Mouse (Mus musculus) midbrain, embryonic 13.5 days (tissue): ENCODE measurements around the gene Ccr10. TPM values are rescaled to one million over a fixed set of nuclear protein-coding genes. Genes with fewer than 3 reads are reported as not detected.
A peak's percentile ranks its signal among the peaks of the same experiment; 100 is the strongest.

Experiments
- ATAC-seq: fragments of 200-750 bp; cut with Nextera tagmentation; 2 replicates; pipeline ENCODE4 v1.8.0; 2017; ENCODE audit warnings: mild to moderate bottlenecking, moderate TSS enrichment, moderate library complexity
- H3K27ac ChIP-seq: fragments of 300-500 bp; sonication (generic); 2 replicates; pipeline ENCODE4 v1.5.1; 2015; ENCODE audit warnings: inconsistent platforms, mild to moderate bottlenecking, moderate library complexity
- H3K27me3 ChIP-seq: fragments of 300-500 bp; sonication (generic); 2 replicates; pipeline ENCODE4 v1.6.1; 2015; ENCODE audit warnings: mild to moderate bottlenecking, inconsistent platforms
- H3K36me3 ChIP-seq: fragments of 300-500 bp; sonication (generic); 2 replicates; pipeline ENCODE4 v1.6.1; 2015; ENCODE audit warnings: mild to moderate bottlenecking, inconsistent platforms
- H3K4me1 ChIP-seq: fragments of 300-500 bp; sonication (generic); replicated peaks from 2 replicates; pipeline ENCODE4 v1.6.1; 2015; ENCODE audit warnings: inconsistent platforms
- H3K4me2 ChIP-seq: fragments of 300-500 bp; sonication (generic); replicated peaks from 2 replicates; pipeline ENCODE4 v1.6.1; 2015; ENCODE audit warnings: moderate library complexity, mild to moderate bottlenecking, inconsistent platforms
- H3K4me3 ChIP-seq: fragments of 300-500 bp; sonication (generic); replicated peaks from 2 replicates; pipeline ENCODE4 v1.5.1; 2015; ENCODE audit warnings: mild to moderate bottlenecking, inconsistent platforms
- H3K9ac ChIP-seq: fragments of 300-500 bp; sonication (generic); replicated peaks from 2 replicates; pipeline ENCODE4 v1.6.1; 2015; ENCODE audit warnings: mild to moderate bottlenecking, inconsistent platforms
- H3K9me3 ChIP-seq: fragments of 300-500 bp; sonication (generic); 2 replicates; pipeline ENCODE4 v1.6.1; 2016; ENCODE audit warnings: mild to moderate bottlenecking, inconsistent platforms
- WGBS: fragments of 180-500 bp; shearing (Covaris S2); methylation state at CpG from one replicate; pipeline ENCODE4 v1.1.7; 2015; 5-methylcytosine and 5-hydroxymethylcytosine counted together
- polyA plus RNA-seq: library from polyadenylated mRNA; unstranded; fragments of >200 nt; fragmentation: Nextera tagmentation; extraction: Ambion mirVana; gene quantifications from 2 replicates; pipeline ENCODE4 v1.2.1, GENCODE M21; 2015

The Ccr10 gene
- polyA plus RNA-seq, 1 experiment from 2014 or later: 0.38 TPM

DNA sequence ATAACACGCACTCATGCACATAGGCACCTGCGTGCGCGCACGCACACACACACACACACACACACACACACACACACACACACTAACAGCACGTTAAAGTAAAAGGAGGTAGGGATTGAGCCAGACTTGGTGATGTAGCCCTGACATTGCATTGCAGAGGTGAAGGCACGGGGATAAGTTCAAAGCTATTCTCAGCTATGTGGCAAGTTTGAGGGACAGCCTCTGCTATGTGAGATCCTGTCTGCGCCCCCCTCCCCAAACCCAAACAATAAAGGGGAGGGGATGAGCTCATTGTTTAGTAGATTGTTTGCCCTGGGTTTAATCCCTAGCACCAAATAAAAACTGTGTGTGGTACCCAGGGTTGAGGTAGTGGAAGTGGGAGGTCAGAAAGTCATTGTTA is 34.2 kb downstream of the Ccr10 start:
- Histone ChIP-seq H3K4me3 (no peak overlapping the region), H3K36me3 (no peaks in the 10 kb centered on the region), H3K9ac (no peak overlapping the region), H3K4me1 (peaks cover 20% of the 10 kb centered on the region), H3K4me2 (no peak overlapping the region), H3K9me3 (no peaks in the 10 kb centered on the region), H3K27ac (no peak overlapping the region), H3K27me3 (0 out of 2 replicates have a peak, but pooled peaks cover 5% of the 10 kb centered on the region)
- WGBS: 77% methylated on average over 8 of the region's 8 CpGs
- ATAC-seq: no peak

DNA sequence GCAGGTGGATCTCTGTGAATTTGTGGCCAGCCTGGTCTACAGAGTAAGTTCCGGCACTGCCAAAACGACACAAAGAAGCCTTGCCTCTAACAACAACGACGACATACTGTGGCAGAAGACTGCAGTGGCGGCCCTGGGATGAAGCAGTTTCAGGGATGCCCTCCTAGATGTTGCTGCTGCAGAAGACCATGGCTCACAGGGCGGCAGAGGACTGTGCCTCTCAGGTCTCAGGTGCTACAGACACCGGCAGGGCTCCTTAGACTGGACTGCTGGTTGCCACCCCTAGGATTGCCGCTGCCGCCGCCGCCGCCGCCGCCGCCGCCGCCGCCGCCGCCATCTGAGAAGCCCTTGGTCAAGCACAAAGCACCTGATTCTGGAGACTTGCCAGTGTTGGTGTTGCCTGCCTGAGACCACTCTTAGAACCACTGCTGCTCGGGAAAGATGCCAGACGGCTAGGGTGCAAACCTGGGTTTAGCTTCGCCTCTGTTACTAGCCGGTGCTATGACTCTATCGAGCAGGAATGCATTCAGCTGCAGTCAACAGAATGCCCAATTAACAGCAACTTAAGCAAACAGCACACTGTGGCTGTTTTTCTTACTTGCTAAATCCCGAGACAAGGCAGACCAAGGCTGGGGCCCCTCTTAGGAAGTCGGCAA is 35.0 kb downstream of the Ccr10 start:
- WGBS: 51% methylated on average over 27 of the region's 27 CpGs
- H3K27ac ChIP-seq: peak overlapping the region; percentile 36; the same call in 1 of the 2 replicates
- H3K4me2 ChIP-seq: peak overlapping the region; percentile 51
- H3K36me3 ChIP-seq: no peaks in the 10 kb centered on the region
- peak overlapping the region; percentile 32 for H3K9ac ChIP-seq
- 0 out of 2 replicates have a peak, but pooled peaks have one; percentile 10 for ATAC-seq
- peaks cover 20% of the 10 kb centered on the region for H3K4me1 ChIP-seq
- H3K4me3 ChIP-seq: peak overlapping the region; percentile 33
- 0 out of 2 replicates have a peak, but pooled peaks cover 5% of the 10 kb centered on the region for H3K27me3 ChIP-seq
- H3K9me3 ChIP-seq: no peaks in the 10 kb centered on the region

DNA sequence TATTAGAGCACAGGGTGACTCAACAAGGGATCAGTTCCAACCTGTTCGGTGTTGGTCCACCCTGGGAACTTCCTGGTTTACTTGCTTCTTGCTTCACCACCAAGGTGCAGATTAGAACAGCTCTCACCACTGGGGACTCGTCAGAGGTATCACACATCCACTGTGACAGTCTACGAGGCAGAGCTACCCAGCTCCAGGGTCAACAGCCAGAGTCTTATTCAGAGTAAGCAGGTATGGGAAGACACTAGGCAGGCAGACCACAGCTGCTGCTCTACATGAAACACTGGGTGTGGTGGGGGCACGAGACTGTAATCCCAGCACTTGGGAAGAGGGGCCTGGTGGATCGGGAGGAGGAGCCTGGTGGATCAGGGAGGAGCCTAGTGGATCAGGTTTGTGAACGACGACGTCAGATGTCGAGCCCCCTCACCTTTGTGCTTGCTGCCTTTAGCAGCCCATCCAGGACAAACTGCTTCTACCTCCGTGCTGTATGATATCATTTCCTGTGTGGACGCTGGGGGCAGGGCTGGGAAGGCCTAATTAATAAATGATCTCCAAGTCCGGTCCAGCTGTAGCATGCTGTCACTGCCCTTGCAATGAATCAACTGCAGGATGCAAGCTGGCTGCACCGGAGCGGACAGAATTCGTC is 36.6 kb downstream of the Ccr10 start:
- H3K4me3 ChIP-seq: peak overlapping the region; percentile 1; the same call in 1 of the 2 replicates
- H3K9me3 ChIP-seq: no peaks in the 10 kb centered on the region
- WGBS: 24% methylated on average over 15 of the region's 15 CpGs
- H3K27me3 ChIP-seq: 0 out of 2 replicates have a peak, but pooled peaks cover 5% of the 10 kb centered on the region
- H3K36me3 ChIP-seq: no peaks in the 10 kb centered on the region
- H3K27ac ChIP-seq: peak overlapping the region; percentile 58; the same call in 1 of the 2 replicates
- peak; percentile 65 for ATAC-seq
- H3K4me1 ChIP-seq: peaks cover 16% of the 10 kb centered on the region
- H3K9ac ChIP-seq: peak overlapping the region; percentile 33; the same call in 1 of the 2 replicates
- H3K4me2 ChIP-seq: peak overlapping the region; percentile 29

DNA sequence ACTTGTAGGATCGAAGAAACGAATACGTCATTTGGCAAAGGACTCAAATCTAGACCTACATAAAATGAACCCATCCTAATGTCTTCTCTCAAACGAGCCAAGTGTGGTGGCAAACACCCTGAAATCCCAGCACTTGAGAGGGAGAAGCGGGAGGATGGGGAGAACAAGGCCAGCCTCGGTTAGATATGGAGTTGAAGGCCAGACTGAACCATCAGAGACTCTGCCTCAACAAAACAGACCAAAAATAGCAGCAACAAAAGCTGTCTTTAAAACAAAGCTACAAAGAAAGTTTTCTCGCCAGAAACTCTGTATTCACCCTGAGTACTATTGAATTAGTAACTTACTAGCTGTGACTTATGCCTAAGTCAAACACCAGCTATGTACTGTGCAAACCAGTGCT is 38.2 kb downstream of the Ccr10 start:
- Histone ChIP-seq H3K9me3 (no peaks in the 10 kb centered on the region), H3K27ac (no peak overlapping the region), H3K4me3 (no peak overlapping the region), H3K36me3 (no peaks in the 10 kb centered on the region), H3K4me1 (peaks cover 12% of the 10 kb centered on the region), H3K27me3 (0 out of 2 replicates have a peak, but pooled peaks cover 5% of the 10 kb centered on the region), H3K4me2 (no peak overlapping the region), H3K9ac (no peak overlapping the region)
- WGBS: 83% methylated on average over 7 of the region's 7 CpGs
- no peak for ATAC-seq

DNA sequence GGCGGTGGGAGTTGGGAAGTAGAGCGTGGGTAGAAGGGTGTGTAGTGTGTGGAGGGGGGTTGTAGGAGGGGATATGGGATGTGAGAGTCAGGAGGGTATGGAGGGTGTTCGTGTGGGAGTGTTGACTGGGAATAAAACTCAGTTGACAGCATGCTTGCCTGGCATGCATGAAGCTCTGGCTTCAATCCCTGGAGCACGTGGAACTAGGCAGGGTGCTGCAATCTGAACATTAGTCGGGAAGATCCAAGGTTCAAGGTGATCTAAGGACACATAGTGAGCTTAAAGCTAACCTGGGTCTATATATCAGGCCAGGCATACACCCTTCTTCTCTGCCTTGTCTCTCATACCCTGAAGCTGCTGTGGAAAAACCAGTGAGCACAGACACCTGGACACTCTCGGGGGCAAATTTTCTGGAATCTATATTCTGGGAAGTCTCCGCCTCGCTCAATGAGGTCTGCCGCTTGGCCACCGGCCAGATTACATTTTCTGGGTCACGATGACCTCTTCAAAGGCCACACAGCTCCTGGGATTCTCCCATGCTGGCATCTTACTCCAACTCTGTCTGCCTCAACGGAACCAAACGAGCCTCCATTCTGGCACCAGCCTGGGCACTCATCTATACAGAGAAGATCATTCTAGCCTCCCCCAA is 40.9 kb downstream of the Ccr10 start:
- Histone ChIP-seq H3K4me1 (peaks cover 6% of the 10 kb centered on the region; the same call in 1 of the 2 replicates), H3K9me3 (no peaks in the 10 kb centered on the region), H3K4me2 (no peak overlapping the region), H3K4me3 (no peak overlapping the region), H3K27me3 (no peaks in the 10 kb centered on the region), H3K9ac (no peak overlapping the region), H3K27ac (no peak overlapping the region), H3K36me3 (no peaks in the 10 kb centered on the region)
- no peak for ATAC-seq
- 85% methylated on average over 13 of the region's 13 CpGs for WGBS

DNA sequence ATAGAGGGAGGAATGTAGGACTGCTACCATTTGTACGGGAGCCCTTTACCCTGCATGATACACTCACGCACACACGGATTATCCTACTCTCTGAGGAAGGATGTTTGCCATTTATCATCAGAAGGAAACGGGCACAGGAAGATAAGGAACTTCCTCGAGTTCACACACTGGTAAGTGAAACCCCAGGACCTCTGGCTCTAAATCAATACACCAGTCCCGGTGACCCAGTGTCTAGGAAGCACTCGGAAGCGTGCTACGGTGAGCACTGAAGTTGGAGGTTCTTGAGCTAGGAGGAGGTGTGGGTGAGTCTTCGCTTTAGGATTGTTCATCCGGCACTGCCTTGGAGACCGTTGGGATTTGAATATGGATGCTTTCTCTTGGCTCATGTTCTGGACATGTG is 42.2 kb downstream of the Ccr10 start:
- Histone ChIP-seq H3K27ac (no peak overlapping the region), H3K4me3 (no peak overlapping the region), H3K36me3 (no peaks in the 10 kb centered on the region), H3K4me2 (no peak overlapping the region), H3K4me1 (no peaks in the 10 kb centered on the region), H3K9me3 (no peaks in the 10 kb centered on the region), H3K27me3 (no peaks in the 10 kb centered on the region), H3K9ac (no peak overlapping the region)
- ATAC-seq: no peak
- WGBS: 89% methylated on average over 12 of the region's 12 CpGs

DNA sequence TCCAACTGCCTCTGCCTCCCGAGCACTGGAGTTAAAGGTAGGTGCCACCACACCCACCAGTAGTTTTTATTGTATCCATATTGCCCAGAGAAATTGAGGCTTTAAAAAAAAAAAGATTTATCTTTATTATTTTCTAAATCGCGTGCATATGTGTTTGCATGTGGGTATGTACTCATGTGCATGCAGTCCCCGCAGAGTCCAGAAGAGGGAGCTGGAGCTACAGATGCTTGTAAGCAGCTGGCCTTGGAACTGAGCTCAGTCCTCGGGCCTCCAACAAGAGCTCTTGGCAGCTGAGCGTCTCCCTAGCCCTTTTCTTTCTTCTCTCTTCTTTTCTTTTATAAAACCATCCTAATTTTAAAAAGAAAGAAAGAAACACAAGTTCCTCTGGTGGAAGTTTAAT is 43.5 kb downstream of the Ccr10 start:
- H3K4me1 ChIP-seq: no peaks in the 10 kb centered on the region
- no peak overlapping the region for H3K4me3 ChIP-seq
- H3K4me2 ChIP-seq: no peak overlapping the region
- H3K9ac ChIP-seq: no peak overlapping the region
- no peak for ATAC-seq
- H3K27ac ChIP-seq: no peak overlapping the region
- no peaks in the 10 kb centered on the region for H3K27me3 ChIP-seq
- H3K36me3 ChIP-seq: peaks cover 6% of the 10 kb centered on the region
- WGBS: 86% methylated on average over 6 of the region's 6 CpGs
- peaks cover 1% of the 10 kb centered on the region; the same call in 1 of the 2 replicates for H3K9me3 ChIP-seq

DNA sequence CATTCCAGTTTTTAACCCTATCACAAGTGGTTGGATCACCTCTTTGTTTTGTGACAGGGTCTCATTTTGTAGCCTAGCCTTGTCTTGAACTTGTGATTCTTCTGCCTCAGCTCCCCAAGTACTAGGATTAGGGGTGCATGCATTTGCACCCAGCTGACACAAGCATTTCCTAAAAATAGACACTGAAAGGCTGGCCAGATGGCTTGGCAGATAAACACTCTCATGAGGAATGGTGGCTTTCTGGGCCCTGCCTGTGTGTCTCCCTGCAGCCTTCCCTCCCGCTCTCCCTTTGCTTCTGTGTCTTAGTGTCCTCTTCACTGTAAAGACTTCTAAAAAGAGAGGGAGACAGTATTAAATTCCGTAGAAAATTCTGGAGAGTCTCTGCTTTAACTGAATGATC is 44.1 kb downstream of the Ccr10 start:
- Histone ChIP-seq H3K9me3 (peaks cover 4% of the 10 kb centered on the region; the same call in 1 of the 2 replicates), H3K9ac (no peak overlapping the region), H3K4me2 (no peak overlapping the region), H3K36me3 (peaks cover 11% of the 10 kb centered on the region), H3K27ac (no peak overlapping the region), H3K4me1 (no peaks in the 10 kb centered on the region), H3K4me3 (no peak overlapping the region), H3K27me3 (no peaks in the 10 kb centered on the region)
- no peak for ATAC-seq
- WGBS: 93% methylated on average over 2 of the region's 2 CpGs

DNA sequence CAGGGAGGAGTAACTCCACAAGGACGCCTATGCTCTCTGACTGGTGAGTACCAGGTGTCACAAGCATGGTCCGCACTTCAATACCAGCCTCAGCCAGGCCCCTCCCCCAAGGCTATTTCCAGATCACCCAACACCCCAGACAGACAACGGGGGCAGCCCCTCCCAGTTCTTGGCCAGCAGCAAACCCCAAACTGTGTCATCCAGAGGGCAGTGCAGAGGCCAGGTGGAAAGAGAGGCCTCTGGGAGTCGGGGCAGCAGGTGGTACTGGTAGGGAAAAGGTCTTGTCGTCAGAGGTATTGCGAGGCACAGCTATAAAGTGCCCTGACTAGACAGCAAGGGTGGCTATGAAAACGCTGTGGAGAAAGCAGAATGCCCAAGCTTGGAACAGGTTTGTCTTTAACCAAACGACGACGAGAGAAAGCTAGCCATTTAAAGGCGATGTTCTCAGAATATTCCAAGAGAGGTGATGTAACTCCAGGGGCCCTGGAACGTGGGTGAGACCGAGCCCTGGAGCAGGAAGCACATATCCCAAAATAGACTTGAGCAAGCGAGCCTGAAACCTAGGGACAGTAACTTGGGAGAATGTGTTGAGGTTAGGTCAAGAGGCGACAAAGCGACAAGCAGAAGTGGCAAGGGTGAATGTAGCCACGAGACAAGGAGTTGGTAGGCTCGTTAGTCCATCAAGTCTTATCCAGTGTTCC is 45.0 kb downstream of the Ccr10 start:
- no peaks in the 10 kb centered on the region for H3K4me1 ChIP-seq
- 55% methylated on average over 18 of the region's 18 CpGs for WGBS
- H3K9me3 ChIP-seq: peaks cover 4% of the 10 kb centered on the region; the same call in 1 of the 2 replicates
- no peak overlapping the region for H3K4me3 ChIP-seq
- H3K27me3 ChIP-seq: no peaks in the 10 kb centered on the region
- H3K4me2 ChIP-seq: no peak overlapping the region
- H3K9ac ChIP-seq: no peak overlapping the region
- ATAC-seq: no peak
- H3K27ac ChIP-seq: no peak overlapping the region
- peaks cover 21% of the 10 kb centered on the region for H3K36me3 ChIP-seq

DNA sequence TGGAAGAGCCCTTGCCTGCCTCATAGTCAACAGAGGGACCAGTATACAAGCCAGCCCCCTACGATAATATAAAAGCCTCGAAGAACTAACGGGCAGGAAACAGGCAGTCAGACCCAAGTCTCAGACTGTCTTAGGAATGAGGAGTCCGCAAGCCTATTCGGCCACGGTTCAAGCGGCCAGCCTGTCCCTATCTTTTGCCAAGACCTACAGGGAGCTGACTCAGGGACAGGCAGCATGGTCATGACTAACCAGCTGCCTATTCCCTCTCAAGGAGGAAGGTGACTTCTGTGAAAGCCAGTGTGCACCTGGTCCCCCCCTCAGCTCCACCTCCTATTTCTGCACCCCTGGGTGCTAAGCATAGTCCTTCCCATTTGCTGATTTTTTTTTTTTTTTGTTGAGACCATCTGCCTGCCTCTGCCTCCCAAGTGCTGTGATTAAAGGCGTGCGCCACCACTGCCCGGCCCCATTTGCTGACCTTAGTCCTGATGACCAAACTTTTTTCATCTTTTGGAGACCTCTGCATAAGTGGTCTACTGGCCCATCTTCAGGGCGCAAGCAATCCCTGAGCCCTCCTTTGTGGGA is 46.2 kb downstream of the Ccr10 start:
- WGBS: 90% methylated on average over 11 of the region's 11 CpGs
- H3K9me3 ChIP-seq: peaks cover 4% of the 10 kb centered on the region; the same call in 1 of the 2 replicates
- H3K27me3 ChIP-seq: no peaks in the 10 kb centered on the region
- H3K36me3 ChIP-seq: peaks cover 30% of the 10 kb centered on the region
- H3K9ac ChIP-seq: no peak overlapping the region
- no peak overlapping the region for H3K4me3 ChIP-seq
- no peaks in the 10 kb centered on the region for H3K4me1 ChIP-seq
- no peak overlapping the region for H3K27ac ChIP-seq
- no peak overlapping the region for H3K4me2 ChIP-seq
- ATAC-seq: no peak

DNA sequence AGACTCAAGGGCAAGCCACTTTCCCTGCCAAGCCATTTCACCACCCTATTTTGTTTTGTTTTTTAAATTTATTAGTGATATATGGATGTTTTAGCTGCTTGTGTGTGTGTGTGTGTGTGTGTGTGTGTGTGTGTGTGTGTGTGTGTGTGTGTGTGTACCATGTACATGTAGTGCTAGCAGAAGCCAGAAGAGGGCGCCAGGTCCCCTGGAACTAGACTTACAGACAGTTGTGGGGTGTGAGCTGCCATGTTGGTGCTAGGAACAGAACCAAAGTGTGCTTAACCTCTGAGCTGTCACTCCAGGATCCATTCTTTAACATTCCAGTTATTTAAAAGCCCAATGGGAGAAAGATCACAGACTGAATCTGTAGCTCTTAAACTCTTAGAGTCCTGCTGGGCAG is 48.2 kb downstream of the Ccr10 start:
- no peak for ATAC-seq
- Histone ChIP-seq H3K4me2 (no peak overlapping the region), H3K27ac (no peak overlapping the region), H3K9ac (no peak overlapping the region), H3K36me3 (peaks cover 49% of the 10 kb centered on the region), H3K27me3 (no peaks in the 10 kb centered on the region), H3K4me3 (no peak overlapping the region), H3K4me1 (no peaks in the 10 kb centered on the region), H3K9me3 (peaks cover 4% of the 10 kb centered on the region; the same call in 1 of the 2 replicates)
- WGBS: 100% methylated on average over 1 of the region's 1 CpGs
